Mouse (Mus musculus) adrenal gland (tissue): ENCODE data around the gene Gm43738.
"Not testable (repeated sequence)": the region's sequence is repeated elsewhere in the genome, so short reads cannot be mapped to it uniquely, and the experiment has no call there.

Source experiments
- intact Hi-C: fragments of 180-260 bp; cut with DNase I; formaldehyde crosslinking; loops from one replicate; pipeline ENCODE4 v1.15.1; 2025

Gm43738 gene

GRCm38 (mm10) chr3:89102495-89103290 lies 1.8 kb upstream of the Gm43738 start:
- intact Hi-C loops, result no loop called here

- intact Hi-C loops, result no loop called here
These were observed 1.1 kb upstream of the Gm43738 start, which contains the start of gene Fdps for GRCm38 (mm10) chr3:89101812-89102494. Gene Fdps, minus strand, starts transcription at chr3:89101959.

GRCm38 (mm10) chr3:89101459-89101811 lies 536 bp upstream of the Gm43738 start:
- intact Hi-C loops, result no loop called here

- intact Hi-C loops, result no loop called here
These were observed 6.9 kb downstream of the Gm43738 start for GRCm38 (mm10) chr3:89094021-89094420.

- intact Hi-C loops, result no loop called here
These were observed 7.7 kb downstream of the Gm43738 start, which contains the start of gene Rusc1 for GRCm38 (mm10) chr3:89093175-89093574. Gene Rusc1, minus strand, starts transcription at chr3:89093311.

- intact Hi-C loops, result no loop called here
These were observed 8.3 kb downstream of the Gm43738 start for GRCm38 (mm10) chr3:89092509-89093090.

GRCm38 (mm10) chr3:89091811-89092508 lies 8.9 kb downstream of the Gm43738 start:
- intact Hi-C loops, result no loop called here

GRCm38 (mm10) chr3:89090694-89091655 lies 9.9 kb downstream of the Gm43738 start:
- intact Hi-C loops, result no loop called here

- intact Hi-C loops, result no loop called here
These were observed 10.9 kb downstream of the Gm43738 start for GRCm38 (mm10) chr3:89089882-89090591.

GRCm38 (mm10) chr3:89088974-89089373 lies 11.9 kb downstream of the Gm43738 start:
- intact Hi-C loops, result no loop called here

- intact Hi-C loops, result no loop called here
These were observed 13.4 kb downstream of the Gm43738 start for GRCm38 (mm10) chr3:89087338-89088110.

- intact Hi-C loops, result no loop called here
These were observed 16.2 kb downstream of the Gm43738 start for GRCm38 (mm10) chr3:89084654-89085190.

GRCm38 (mm10) chr3:89084133-89084532 lies 16.8 kb downstream of the Gm43738 start:
- intact Hi-C loops, result no loop called here

- intact Hi-C loops, result not testable (repeated sequence)
These were observed 18.6 kb downstream of the Gm43738 start for GRCm38 (mm10) chr3:89082287-89082686.

- intact Hi-C loops, result no loop called here
These were observed 23.5 kb downstream of the Gm43738 start for GRCm38 (mm10) chr3:89077383-89077782.

- intact Hi-C loops, result no loop called here
These were observed 33.6 kb downstream of the Gm43738 start for GRCm38 (mm10) chr3:89067265-89067664.

GRCm38 (mm10) chr3:89061696-89062095 lies 39.2 kb downstream of the Gm43738 start:
- intact Hi-C loops, result no loop called here

GRCm38 (mm10) chr3:89058783-89059182 lies 42.1 kb downstream of the Gm43738 start:
- intact Hi-C loops, result no loop called here

- intact Hi-C loops, result no loop called here
These were observed 42.5 kb downstream of the Gm43738 start for GRCm38 (mm10) chr3:89058361-89058760.
